Mouse (Mus musculus) kidney, postnatal 36 days (tissue): ENCODE measurements around the gene Smyd3.

Source experiments
- DNase-seq, 2 experiments: peaks; one replicate each; pipeline ENCODE4 v3.0.0; 2021 to 2022; ENCODE audit warnings: mixed read lengths in 2 of 2

Smyd3 gene

GRCm38 (mm10) chr1:179107761-179108694, 409.8 kb downstream of the Smyd3 start:
- DNase-seq: no peak

GRCm38 (mm10) chr1:179107211-179107610, 410.6 kb downstream of the Smyd3 start:
- no peak for DNase-seq

DNA sequence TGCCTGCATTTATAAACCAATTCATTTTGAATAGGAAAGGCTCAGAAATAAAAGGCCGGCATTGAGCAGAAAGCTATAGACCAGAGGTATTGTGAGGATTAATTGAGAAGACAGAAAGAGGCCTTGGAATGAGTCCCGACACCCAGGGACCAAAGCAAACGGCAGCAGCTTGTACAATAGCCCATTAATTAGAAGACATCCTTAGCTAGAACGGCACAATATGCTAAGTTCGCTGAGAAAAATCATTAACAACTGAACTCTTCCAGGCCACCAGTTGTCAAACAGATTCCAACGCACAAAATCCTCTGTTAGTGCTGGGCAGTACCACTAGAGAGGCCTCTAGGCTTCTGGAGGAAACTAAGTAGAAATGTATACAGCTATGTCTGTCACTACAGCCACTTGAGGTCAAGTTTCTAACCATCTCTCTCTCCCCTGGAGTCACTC, 411.1 kb downstream of the Smyd3 start:
- DNase-seq: no peak

GRCm38 (mm10) chr1:179106103-179106701, 411.6 kb downstream of the Smyd3 start:
- DNase-seq: no peak

- no peak for DNase-seq
These were observed 413.4 kb downstream of the Smyd3 start for GRCm38 (mm10) chr1:179104447-179104846.

- DNase-seq: no peak
These were observed 420.8 kb downstream of the Smyd3 start for GRCm38 (mm10) chr1:179096993-179097392.

DNA sequence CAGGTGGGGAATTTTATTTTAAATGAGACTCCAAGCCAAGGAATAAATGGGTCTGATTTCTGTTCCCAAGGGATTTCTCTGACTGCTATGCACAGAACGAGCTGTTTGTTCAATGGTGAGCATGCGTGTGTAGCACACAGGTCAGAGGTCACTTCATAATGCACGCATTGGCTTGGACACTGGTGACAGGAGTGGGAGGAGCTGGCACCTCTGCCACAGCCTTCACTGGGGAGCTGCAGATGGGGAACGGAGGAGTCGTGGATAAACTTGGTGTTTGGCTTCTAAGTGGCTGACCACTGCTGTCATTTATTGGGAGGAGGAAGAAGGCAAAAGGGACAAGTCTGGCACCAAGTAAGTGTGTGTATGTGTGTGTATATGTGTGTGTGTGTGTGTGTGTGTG, 421.5 kb downstream of the Smyd3 start:
- no peak for DNase-seq

- DNase-seq: no peak
These were observed 428.7 kb downstream of the Smyd3 start for GRCm38 (mm10) chr1:179089174-179089573.

- peak; percentile 16 to 42 for DNase-seq
These were observed 430.5 kb downstream of the Smyd3 start for GRCm38 (mm10) chr1:179087033-179087998.

DNA sequence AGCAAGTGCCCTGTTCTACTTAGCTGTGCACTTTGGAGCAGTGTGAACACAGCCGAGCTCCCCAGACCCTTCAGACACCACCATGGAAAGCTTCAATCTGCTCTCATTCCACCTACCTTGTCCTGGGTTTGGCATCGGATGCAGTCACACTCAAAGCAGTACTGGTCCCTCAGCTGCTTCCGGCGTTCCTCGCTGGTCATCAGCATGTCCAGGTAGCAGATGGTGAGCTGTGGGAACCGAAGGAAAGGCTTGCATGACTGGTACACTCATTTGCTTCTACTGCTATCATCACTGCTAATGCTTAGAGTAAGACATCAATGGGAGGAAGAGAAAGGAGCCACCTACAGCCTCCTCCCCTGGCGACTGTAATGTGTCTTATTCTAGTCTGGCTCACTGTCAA, 431.6 kb downstream of the Smyd3 start:
- no peak for DNase-seq

DNA sequence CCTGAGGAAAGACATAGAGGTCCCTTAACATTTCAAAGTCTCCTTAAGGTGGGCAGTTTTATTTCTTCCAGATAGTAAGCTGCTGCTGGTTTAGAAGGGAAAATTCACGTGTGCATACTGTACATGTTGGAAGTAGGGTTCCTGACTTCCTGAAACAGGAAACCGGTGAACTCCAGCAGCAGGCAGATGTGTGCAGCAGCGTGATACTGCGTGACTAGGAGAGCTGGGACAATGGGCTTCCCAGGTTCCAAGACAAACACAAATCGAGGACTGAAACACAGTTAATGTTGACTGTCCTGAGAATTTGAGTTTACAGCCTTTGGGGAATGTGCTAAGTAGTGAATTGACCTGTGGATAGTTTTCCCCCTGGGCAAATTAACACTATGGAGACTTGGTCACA, 434.7 kb downstream of the Smyd3 start:
- no peak for DNase-seq

DNA sequence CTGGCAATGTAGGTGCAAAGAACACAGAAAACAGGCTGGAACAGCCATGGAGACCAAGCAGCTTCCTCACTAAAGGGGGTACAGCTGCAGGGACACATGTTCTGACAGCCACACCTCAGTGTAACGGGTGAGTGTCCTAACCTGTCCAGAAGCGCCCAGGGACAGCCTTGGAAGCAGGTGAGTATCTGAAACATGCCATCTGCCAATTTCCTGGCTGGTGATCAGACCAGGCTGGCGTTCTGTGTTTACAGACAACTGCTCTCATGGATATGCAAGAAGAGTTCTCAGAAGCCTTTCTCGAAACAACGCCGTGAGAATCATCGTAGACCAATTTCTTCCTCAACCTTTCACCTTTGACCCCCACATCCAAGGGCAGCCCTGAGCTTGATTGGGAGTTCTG, 444.0 kb downstream of the Smyd3 start:
- DNase-seq: no peak

GRCm38 (mm10) chr1:179072935-179073654, 444.7 kb downstream of the Smyd3 start:
- no peak for DNase-seq

- DNase-seq: no peak
These were observed 445.4 kb downstream of the Smyd3 start for GRCm38 (mm10) chr1:179072406-179072805.

DNA sequence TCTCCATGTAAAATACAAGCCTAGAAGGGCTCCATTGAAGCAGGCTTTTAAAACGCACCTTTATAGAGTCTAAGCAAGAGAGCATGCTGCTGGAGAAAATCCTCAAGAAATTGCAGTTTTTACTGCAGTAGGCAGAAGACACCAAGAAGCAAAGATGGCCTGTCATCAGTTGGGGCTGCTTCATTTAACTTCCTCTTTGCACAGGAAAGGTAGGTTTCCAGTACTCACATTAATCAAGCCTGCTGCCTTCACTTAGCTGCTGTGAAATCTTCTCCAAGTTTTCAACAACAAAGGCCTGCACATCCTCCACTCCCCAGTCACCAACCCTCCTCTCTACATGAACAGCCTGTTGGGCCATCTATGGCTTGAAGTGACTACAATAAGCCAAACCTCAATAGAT, 448.9 kb downstream of the Smyd3 start:
- DNase-seq: no peak

DNA sequence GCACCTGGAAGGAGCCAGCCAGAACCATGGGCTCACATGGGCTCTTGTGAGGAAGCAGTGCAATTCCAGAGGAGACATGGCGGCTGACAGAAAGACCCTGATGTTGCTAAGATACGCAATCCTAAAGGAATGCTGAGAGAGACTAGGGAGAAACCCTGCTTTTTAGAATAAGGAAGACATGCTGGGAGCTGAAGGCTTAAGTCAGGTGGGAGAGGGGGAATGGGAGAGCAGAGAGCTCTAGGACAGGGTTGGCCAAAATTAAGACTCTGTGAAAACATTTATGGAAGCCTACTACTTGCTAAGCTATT, 452.6 kb downstream of the Smyd3 start:
- DNase-seq: no peak

- no peak for DNase-seq
These were observed 453.1 kb downstream of the Smyd3 start for GRCm38 (mm10) chr1:179064601-179065293.

DNA sequence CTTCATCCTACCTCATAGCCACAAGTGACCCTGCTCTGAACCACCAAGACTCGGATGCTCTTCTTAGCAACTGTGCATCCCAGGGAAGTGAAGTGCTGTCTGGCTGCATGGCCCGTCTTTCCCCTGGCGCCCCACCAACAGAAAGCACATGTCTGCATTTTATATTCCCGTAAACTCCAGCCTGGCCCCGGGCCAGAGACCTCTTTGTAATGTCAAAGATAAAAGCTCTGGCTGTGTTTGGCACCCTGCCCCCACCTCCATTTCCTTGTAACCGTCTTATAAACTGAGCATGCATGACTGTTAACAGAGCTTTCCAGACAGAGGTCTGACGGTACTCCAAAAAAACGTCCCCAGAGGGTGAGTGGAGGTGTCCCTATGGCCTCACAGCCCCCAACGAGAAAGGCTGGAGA, 456.1 kb downstream of the Smyd3 start:
- DNase-seq: peak; percentile 58 to 83

- DNase-seq: no peak
These were observed 456.8 kb downstream of the Smyd3 start for GRCm38 (mm10) chr1:179061053-179061452.

- peak; percentile 12 to 13 for DNase-seq
These were observed 457.5 kb downstream of the Smyd3 start for GRCm38 (mm10) chr1:179060113-179060955.
